Mouse (Mus musculus): ENCODE measurements around the gene Znrf1.
A peak's percentile ranks its signal among the peaks of the same experiment; 100 is the strongest.

The Znrf1 gene

GRCm38 (mm10) chr8:111533503-111533902 is 2.4 kb upstream of the Znrf1 start:
- no peak for DNase-seq (ENCODE audit: low spot score)

- DNase-seq (ENCODE audit: low spot score) = no peak
Observed at GRCm38 (mm10) chr8:111535491-111535890, 406 bp upstream of the Znrf1 start.

GRCm38 (mm10) chr8:111536978-111537764 is 1.3 kb downstream of the Znrf1 start:
- DNase-seq (ENCODE audit: low spot score) = peak; percentile 59

GRCm38 (mm10) chr8:111537765-111538158 is 1.9 kb downstream of the Znrf1 start:
- peak; percentile 22 for DNase-seq (ENCODE audit: low spot score)

- DNase-seq (ENCODE audit: low spot score) = no peak
Observed at GRCm38 (mm10) chr8:111538194-111538593, 2.3 kb downstream of the Znrf1 start.

- DNase-seq (ENCODE audit: low spot score) = no peak
Observed at GRCm38 (mm10) chr8:111539422-111540076, 3.7 kb downstream of the Znrf1 start.

GRCm38 (mm10) chr8:111543712-111544380 is 7.9 kb downstream of the Znrf1 start:
- no peak for DNase-seq (ENCODE audit: low spot score)

GRCm38 (mm10) chr8:111545406-111546156 is 9.7 kb downstream of the Znrf1 start:
- no peak for DNase-seq (ENCODE audit: low spot score)

GRCm38 (mm10) chr8:111547144-111547543 is 11.2 kb downstream of the Znrf1 start:
- DNase-seq (ENCODE audit: low spot score) = no peak

GRCm38 (mm10) chr8:111548201-111548600 is 12.3 kb downstream of the Znrf1 start:
- no peak for DNase-seq (ENCODE audit: low spot score)

- DNase-seq (ENCODE audit: low spot score) = no peak
Observed at GRCm38 (mm10) chr8:111550002-111550870, 14.3 kb downstream of the Znrf1 start.

GRCm38 (mm10) chr8:111551511-111552130 is 15.7 kb downstream of the Znrf1 start:
- DNase-seq (ENCODE audit: low spot score) = no peak

- DNase-seq (ENCODE audit: low spot score) = no peak
Observed at GRCm38 (mm10) chr8:111561824-111562223, 25.9 kb downstream of the Znrf1 start.

GRCm38 (mm10) chr8:111562274-111562803 is 26.4 kb downstream of the Znrf1 start:
- DNase-seq (ENCODE audit: low spot score) = no peak

- no peak for DNase-seq (ENCODE audit: low spot score)
Observed at GRCm38 (mm10) chr8:111563075-111563474, 27.2 kb downstream of the Znrf1 start.

GRCm38 (mm10) chr8:111563687-111564086 is 27.8 kb downstream of the Znrf1 start:
- DNase-seq (ENCODE audit: low spot score) = no peak

- DNase-seq (ENCODE audit: low spot score) = no peak
Observed at GRCm38 (mm10) chr8:111564093-111564492, 28.2 kb downstream of the Znrf1 start.

- no peak for DNase-seq (ENCODE audit: low spot score)
Observed at GRCm38 (mm10) chr8:111565784-111566191, 29.9 kb downstream of the Znrf1 start.

- DNase-seq (ENCODE audit: low spot score) = no peak
Observed at GRCm38 (mm10) chr8:111566326-111566725, 30.4 kb downstream of the Znrf1 start.

GRCm38 (mm10) chr8:111567571-111567970 is 31.7 kb downstream of the Znrf1 start:
- no peak for DNase-seq (ENCODE audit: low spot score)

All from embryo, embryonic 10 days (tissue).